Mouse (Mus musculus): ENCODE results near the gene Gm1123.

DNA sequence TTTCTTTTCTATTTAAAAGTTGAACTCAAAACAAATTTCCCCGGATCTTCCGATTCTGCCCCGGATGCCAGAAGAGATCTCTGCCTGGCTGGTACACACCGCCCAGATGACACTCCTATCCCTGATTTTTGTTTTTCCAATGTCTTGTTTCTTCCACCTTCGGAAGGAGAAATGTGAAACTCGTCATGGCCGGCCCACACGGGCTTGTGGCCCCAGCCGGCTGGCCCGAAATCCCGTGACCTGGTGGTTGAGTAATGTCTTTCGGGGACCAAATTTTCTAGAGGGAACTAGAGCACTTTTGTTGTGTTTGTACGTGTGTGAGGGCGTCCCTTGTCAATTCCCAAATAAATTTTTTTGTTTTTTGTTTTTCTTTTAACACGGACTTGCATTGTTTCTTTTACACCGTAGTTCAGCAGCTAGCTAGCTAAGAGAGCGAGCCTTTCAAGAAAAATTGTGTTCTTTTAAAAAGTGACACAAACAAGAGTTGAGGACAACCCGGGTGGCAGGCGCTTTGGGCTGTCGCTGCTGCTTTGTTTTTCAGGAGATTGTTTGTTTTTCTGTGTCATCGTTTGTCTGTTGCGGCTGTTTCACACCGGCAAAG is 77.7 kb downstream of the Gm1123 start:
- TF ChIP-seq CTCF (IDR thresholded peaks at IDR 0.05; ENCODE audit: extremely low read depth, insufficient read depth, low read length) (no peak), POLR2A (IDR thresholded peaks at IDR 0.05; ENCODE audit: extremely low read depth, insufficient read depth, low read length) (no peak)

Data from cortical plate, adult 2 months (tissue).